Mouse (Mus musculus): ENCODE measurements around the gene Fes.

DNA sequence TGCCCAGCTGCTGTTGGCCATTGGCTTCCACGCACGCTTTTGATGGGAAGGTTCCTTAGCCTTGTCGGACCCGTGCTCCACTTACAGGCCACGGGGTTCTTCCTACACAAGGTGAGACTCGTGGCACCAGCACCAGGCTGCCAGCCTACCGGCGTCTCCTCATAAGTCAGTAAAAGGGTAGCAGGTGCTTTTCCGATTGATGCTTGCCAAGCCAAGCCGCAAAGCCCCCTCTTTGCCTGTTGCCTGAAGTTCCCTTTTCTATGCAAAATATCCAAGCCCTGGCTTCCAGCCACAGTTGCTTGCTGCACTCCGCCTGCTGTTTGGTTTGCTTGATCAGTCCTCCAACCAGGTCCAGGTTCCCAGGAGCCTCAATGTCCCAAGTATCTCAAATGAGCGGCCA, 13.9 kb downstream of the Fes start:
- TF ChIP-seq POLR2A (IDR thresholded peaks at IDR 0.05; ENCODE audit: low read depth, low read length) (no peak), CTCF (conservative IDR thresholded peaks at IDR 0.05; ENCODE audit: insufficient read depth, insufficient read length, low read depth, low read length) (no peak)

All from kidney, adult 2 months (tissue).